In genomic region chr5:89943276-89944127, GRCm38 (mm10) we compare ENCODE assay signal across 15 mouse cellular contexts.
DNase-seq lines count a peak whose midpoint lies in the region; ATAC-seq lines count a peak whose summit lies in the region.
"Had no signal": no experiment of that assay in that cellular context is flagged by ENCODE, and none has a peak within 500 bp of the region (broad histone marks: within the 10 kb centered on the region; RNA-seq: fewer than 3 reads in every experiment).

No protein-coding gene starts in this region.

- no peak overlapping the region for H3K4me3 ChIP-seq in neural tube, embryonic 11.5 days (ENCODE audit: low read depth, low read length)
- H3K4me3 ChIP-seq in neural tube, embryonic 15.5 days (replicated peaks): no peak overlapping the region
- H3K4me3 ChIP-seq in forebrain, embryonic 16.5 days (replicated peaks; ENCODE audit: low read length): no peak overlapping the region
- no peak overlapping the region for H3K4me3 ChIP-seq in midbrain, embryonic 10.5 days
- H3K4me3 ChIP-seq: limb, embryonic 13.5 days had no signal

- H3K27ac ChIP-seq in neural tube, embryonic 11.5 days (ENCODE audit: low read depth, low read length): no peak overlapping the region
- no peak overlapping the region for H3K27ac ChIP-seq in neural tube, embryonic 15.5 days (replicated peaks)
- H3K27ac ChIP-seq in forebrain, embryonic 16.5 days (ENCODE audit: low read length): no peak overlapping the region
- H3K27ac ChIP-seq in midbrain, embryonic 10.5 days (replicated peaks): no peak overlapping the region
- H3K27ac ChIP-seq: limb, embryonic 13.5 days had no signal

- no peaks in the 10 kb centered on the region for H3K9me3 ChIP-seq in neural tube, embryonic 11.5 days (ENCODE audit: control insufficient read depth, low read length)
- H3K9me3 ChIP-seq in neural tube, embryonic 15.5 days (replicated peaks): no peaks in the 10 kb centered on the region
- H3K9me3 ChIP-seq in forebrain, embryonic 16.5 days (ENCODE audit: control insufficient read depth, low read length): peaks cover 7% of the 10 kb centered on the region
- H3K9me3 ChIP-seq in midbrain, embryonic 10.5 days (replicated peaks): peaks cover 17% of the 10 kb centered on the region; the same call in 1 of the 2 replicates

- intact Hi-C loops in left cerebral cortex, postnatal 25 days (cut with DNase I): no loop called here

- no peak overlapping the region for H3K9ac ChIP-seq in neural tube, embryonic 11.5 days (ENCODE audit: low read length)
- no peak overlapping the region for H3K9ac ChIP-seq in neural tube, embryonic 15.5 days (replicated peaks)
- no peak overlapping the region for H3K9ac ChIP-seq in forebrain, embryonic 16.5 days (replicated peaks; ENCODE audit: low read depth, low read length)
- H3K9ac ChIP-seq: limb, embryonic 13.5 days had no signal

- no peaks in the 10 kb centered on the region for H3K36me3 ChIP-seq in neural tube, embryonic 11.5 days (ENCODE audit: control insufficient read depth, insufficient read depth, low read length)
- H3K36me3 ChIP-seq in neural tube, embryonic 15.5 days: no peaks in the 10 kb centered on the region
- no peaks in the 10 kb centered on the region for H3K36me3 ChIP-seq in forebrain, embryonic 16.5 days (ENCODE audit: control insufficient read depth, insufficient read depth)
- H3K36me3 ChIP-seq in midbrain, embryonic 10.5 days: no peaks in the 10 kb centered on the region
- H3K36me3 ChIP-seq: limb, embryonic 13.5 days had no signal

- H3K4me1 ChIP-seq in neural tube, embryonic 11.5 days (ENCODE audit: control insufficient read depth, insufficient read depth, low read length): no peaks in the 10 kb centered on the region
- H3K4me1 ChIP-seq in neural tube, embryonic 15.5 days: no peaks in the 10 kb centered on the region
- peaks cover 9% of the 10 kb centered on the region; the same call in 1 of the 2 replicates for H3K4me1 ChIP-seq in forebrain, embryonic 16.5 days (replicated peaks; ENCODE audit: control insufficient read depth, insufficient read depth, low read length)
- peaks cover 25% of the 10 kb centered on the region for H3K4me1 ChIP-seq in midbrain, embryonic 10.5 days

- WGBS in neural tube, embryonic 11.5 days: 64% methylated on average over 9 of the region's 9 CpGs
- WGBS in neural tube, embryonic 15.5 days: 68% methylated on average over 9 of the region's 9 CpGs
- WGBS in forebrain, embryonic 16.5 days: 15% methylated on average over 9 of the region's 9 CpGs
- 38% methylated on average over 9 of the region's 9 CpGs for WGBS in midbrain, embryonic 10.5 days

- no peak overlapping the region for H3K4me2 ChIP-seq in neural tube, embryonic 11.5 days (ENCODE audit: low read depth)
- H3K4me2 ChIP-seq in neural tube, embryonic 15.5 days: no peak overlapping the region
- H3K4me2 ChIP-seq in forebrain, embryonic 16.5 days (ENCODE audit: low read length): no peak overlapping the region
- H3K4me2 ChIP-seq: limb, embryonic 13.5 days had no signal

- ATAC-seq in neural tube, embryonic 11.5 days (ENCODE audit: insufficient read depth, low FRiP score, low TSS enrichment): no peak
- ATAC-seq in neural tube, embryonic 15.5 days (ENCODE audit: low FRiP score): no peak
- ATAC-seq in forebrain, embryonic 16.5 days: peak; percentile 57
- ATAC-seq: intestine, postnatal 0 days had no signal

- no peaks in the 10 kb centered on the region for H3K27me3 ChIP-seq in neural tube, embryonic 11.5 days (ENCODE audit: control insufficient read depth, insufficient read depth, low read length)
- H3K27me3 ChIP-seq in neural tube, embryonic 15.5 days (replicated peaks): no peaks in the 10 kb centered on the region
- H3K27me3 ChIP-seq in forebrain, embryonic 16.5 days (replicated peaks; ENCODE audit: control insufficient read depth, insufficient read depth, low read length): no peaks in the 10 kb centered on the region
- peaks cover 6% of the 10 kb centered on the region; the same call in 1 of the 2 replicates for H3K27me3 ChIP-seq in midbrain, embryonic 10.5 days (ENCODE audit: low read depth, poor library complexity, severe bottlenecking)
- H3K27me3 ChIP-seq: limb, embryonic 13.5 days had no signal

- DNase-seq in neural tube, embryonic 11.5 days (ENCODE audit: low spot score): peak; percentile 13
- DNase-seq in midbrain, embryonic 10.5 days (ENCODE audit: low spot score): peak; percentile 55
- no peak for DNase-seq in heart, postnatal 4 days
- DNase-seq in cerebellum, adult 8-10 months: no peak
- DNase-seq in left cerebral cortex, postnatal 25 days (ENCODE audit: low spot score in 2 of 2): no peak
- DNase-seq in cerebellum, adult 9-11 months: no peak
- DNase-seq: cerebellum, postnatal 25 days; heart, adult 18-20 months; heart, postnatal 10 days; right cerebral cortex, postnatal 4 days; thymus, postnatal 14 days had no signal

Comparison
In these comparisons a context has a peak if more than half of its experiments do, and no peak if none do; other contexts are left out.
1. DNase-seq: peak in neural tube, embryonic 11.5 days (single experiment) and midbrain, embryonic 10.5 days (single experiment); none in heart, postnatal 4 days (single experiment), cerebellum, adult 8-10 months (single experiment), left cerebral cortex, postnatal 25 days (0 of 2) and cerebellum, adult 9-11 months (single experiment).